Mouse (Mus musculus) retina, postnatal 1 day (tissue): ENCODE data around the gene Sema3f.

ENCODE experiments used
- DNase-seq: peaks from one replicate; pipeline ENCODE4 v3.0.0-alpha.2; 2012

Gene Sema3f

GRCm38 (mm10) chr9:107709697-107710483 lies at the start of gene Sema3f:
Gene Sema3f, minus strand, starts transcription at chr9:107710475.
- DNase-seq, result peak; percentile 93

GRCm38 (mm10) chr9:107759593-107759992 lies 49.3 kb upstream of the Sema3f start:
- no peak for DNase-seq

DNA sequence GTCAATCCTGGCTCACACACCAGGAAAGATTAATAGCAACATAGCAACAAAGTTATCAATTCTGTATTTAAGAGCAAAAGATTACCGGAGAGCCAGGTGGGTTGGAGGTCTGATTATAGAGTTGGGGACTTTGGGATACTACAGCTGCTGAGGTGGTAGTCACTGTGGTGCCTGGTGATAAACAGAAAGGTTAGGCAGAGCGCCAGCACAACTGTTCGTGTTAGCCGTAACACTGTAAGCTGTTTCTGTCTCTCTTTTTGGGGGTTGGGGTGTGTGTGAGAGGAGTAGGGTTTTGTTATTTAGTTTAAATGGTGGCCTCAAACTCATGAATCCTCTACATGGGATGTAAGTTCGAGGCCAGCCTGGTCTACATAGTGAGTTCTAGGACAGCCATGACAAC lies 40.1 kb upstream of the Sema3f start:
- DNase-seq, result no peak

- DNase-seq, result no peak
Observed at GRCm38 (mm10) chr9:107748063-107748462, 37.8 kb upstream of the Sema3f start.

- no peak for DNase-seq
Observed at GRCm38 (mm10) chr9:107747310-107747709, 37.0 kb upstream of the Sema3f start.

- no peak for DNase-seq
Observed at GRCm38 (mm10) chr9:107746679-107747078, 36.4 kb upstream of the Sema3f start.

DNA sequence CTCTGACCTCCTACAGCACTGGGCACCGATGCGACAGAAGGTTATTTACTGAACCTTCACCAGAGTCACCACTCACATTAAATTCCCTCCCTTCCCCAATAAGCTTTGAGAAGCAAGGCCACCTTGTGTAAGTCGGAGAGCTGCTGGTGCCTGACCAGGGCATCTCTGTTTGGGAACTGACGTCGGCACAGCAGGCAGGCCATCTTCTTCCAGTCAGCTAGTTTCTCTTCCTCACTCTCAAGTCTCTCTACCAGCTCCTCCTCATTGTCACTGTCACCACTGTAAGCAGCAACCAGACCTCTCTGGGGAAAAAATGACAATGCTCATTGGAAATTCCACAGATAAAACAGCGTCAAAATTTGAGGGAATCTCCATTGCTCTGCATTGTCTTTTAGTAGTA lies 33.8 kb upstream of the Sema3f start:
- DNase-seq, result no peak

GRCm38 (mm10) chr9:107738841-107739202 lies 28.5 kb upstream of the Sema3f start:
- peak; percentile 62 for DNase-seq

GRCm38 (mm10) chr9:107738020-107738840 lies 28.0 kb upstream of the Sema3f start:
- DNase-seq, result peak; percentile 90

DNA sequence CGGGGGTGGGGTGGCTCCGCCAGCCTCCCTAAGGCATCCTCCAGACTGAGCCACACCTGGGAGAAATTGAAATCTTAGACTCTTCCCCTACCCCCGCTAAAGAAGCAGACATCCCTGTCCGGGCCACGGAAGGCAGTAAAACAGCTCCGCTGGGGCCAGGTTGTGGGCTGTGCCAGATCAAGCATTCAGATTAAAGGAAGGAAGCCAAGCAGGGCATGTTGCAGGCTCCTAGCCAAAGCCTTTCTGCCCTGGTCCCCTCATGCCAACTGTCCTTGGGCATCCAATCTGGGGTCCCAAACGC lies 25.9 kb upstream of the Sema3f start:
- no peak for DNase-seq

GRCm38 (mm10) chr9:107735356-107736184 lies 25.3 kb upstream of the Sema3f start:
- DNase-seq, result peak; percentile 90

DNA sequence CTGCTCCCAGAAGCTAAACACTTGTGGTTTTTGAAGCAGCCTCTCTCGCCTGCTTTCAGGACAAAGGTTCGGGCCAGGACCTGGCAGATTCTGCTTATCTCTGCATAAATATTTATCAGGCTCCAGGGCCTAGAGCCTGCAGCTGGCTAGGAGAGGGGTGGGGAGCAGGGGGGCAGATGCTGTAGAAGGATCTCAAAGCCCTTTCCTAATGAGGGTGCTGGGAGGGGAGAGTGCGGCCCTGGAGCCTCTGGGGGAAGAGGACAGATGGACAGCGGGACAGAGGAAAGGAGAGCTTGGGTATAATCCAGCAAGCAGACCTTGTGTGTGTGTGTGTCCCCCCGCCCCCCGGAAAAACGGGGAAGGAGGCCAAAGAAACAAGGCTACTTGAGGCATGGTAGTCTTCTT lies 24.3 kb upstream of the Sema3f start:
- DNase-seq, result peak; percentile 87

DNA sequence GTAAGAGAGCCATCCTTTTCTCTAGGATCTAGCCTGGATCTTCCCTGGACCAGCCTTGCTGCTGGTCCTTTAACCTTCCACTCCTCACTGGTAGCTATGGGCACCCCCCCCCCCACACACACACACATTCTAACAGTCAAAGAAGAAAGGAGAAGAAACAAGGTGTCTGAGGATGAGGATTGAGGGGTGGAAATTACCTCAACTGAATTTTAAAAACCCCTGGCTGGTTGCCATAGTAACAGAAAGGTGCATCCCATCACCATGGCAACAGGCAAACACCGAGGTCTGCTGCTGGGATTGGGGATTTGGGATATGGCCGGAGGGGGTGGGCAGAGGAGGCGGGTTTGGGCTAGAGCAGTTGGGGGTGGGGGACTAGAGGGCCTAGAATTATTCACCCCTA lies 19.4 kb upstream of the Sema3f start:
- DNase-seq, result peak; percentile 64

- DNase-seq, result peak; percentile 65
Observed at GRCm38 (mm10) chr9:107728919-107729670, 18.8 kb upstream of the Sema3f start.

DNA sequence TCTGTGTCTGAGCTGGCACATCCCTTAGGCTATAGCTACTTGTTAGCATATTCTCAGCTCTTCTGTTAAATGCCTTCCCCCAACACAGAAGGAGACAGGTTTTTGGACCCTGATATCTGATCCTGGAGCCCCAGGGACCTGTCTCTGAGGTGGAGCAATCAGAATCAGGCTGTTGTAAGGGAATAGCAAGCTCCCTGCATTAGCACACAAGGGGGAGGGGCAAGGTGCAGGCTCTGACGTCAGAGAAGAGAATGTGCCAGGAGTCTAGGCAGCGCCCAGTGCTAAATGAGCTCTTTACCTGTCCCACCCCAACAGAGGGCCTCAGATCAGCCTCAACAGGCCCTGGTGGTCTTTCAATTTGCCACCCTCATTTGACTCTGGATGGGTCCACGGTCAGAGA lies 16.8 kb upstream of the Sema3f start:
- peak; percentile 37 for DNase-seq

DNA sequence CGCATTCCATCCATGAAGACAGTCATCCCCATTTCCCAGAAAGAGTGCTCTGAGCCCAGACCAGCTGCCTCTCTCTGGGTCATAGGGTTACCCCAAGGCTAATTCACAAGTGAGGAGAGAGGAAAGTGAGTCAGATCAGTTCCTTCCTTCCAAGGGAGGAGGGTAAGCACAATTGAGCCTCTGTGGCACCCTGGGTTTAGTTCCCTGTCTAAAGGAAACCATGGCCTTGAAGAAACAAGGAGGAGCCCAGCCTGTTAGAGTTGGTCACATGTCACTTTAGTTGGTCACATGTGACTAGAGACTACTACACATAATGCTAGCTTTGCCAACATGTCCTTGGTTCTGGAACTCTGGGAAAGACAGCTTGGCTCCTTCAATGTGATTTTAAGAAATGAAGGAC lies 14.5 kb upstream of the Sema3f start:
- DNase-seq, result no peak

DNA sequence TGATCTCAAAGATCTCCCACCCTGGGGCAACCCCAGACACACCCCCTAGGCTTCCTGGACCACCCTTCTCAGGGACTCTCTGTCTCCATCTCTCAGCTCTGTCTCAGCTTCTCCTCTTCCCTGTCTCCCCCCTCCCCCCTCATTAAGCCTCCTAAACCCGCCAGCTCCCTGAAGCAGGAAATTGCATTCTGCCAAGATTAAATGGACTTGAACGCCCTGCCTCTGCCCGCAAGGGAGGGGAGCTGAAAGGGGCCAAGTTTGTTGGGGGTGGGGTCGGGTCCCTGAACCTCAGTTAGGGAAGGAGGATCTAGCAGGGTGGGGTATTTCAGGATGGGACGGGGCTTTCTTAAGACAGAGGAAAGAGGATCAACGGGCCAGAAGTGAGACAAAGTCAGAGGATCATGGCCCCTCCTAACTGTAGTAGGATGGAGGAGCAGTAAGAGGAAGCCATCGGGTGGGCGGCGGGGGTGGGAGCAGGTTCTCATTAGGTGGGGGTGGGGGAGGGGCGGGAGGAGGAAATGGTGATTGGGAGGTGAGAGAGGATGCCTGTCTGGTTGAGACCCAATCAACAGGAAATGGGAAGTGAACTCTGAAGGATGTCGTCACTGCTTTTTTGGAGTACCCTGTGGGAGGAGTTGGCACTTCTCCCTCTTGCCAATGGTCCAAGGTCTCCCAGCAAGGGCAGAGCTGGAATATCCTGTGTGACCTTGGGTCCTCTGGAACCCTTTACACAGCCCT lies 13.7 kb upstream of the Sema3f start:
- peak; percentile 82 for DNase-seq

DNA sequence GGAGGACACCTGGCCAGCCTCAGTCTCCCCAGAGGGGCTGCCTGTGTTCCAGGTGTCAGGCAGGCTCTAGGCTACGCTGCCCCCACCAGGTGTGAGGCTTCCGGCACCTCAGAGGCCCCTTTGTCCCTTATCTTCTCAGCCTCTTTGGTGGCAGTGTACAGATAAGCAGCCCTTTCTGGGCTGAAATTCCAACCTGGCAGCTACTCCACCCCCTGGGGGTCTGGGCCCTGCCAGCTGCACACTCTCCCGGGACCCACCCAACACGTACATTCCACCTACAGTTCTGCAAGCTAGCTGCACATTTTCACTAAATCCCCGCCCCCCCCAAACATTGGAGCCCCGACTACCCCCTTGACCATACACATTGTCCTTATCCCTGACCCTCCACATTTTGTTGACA lies 13.0 kb upstream of the Sema3f start:
- DNase-seq, result no peak

DNA sequence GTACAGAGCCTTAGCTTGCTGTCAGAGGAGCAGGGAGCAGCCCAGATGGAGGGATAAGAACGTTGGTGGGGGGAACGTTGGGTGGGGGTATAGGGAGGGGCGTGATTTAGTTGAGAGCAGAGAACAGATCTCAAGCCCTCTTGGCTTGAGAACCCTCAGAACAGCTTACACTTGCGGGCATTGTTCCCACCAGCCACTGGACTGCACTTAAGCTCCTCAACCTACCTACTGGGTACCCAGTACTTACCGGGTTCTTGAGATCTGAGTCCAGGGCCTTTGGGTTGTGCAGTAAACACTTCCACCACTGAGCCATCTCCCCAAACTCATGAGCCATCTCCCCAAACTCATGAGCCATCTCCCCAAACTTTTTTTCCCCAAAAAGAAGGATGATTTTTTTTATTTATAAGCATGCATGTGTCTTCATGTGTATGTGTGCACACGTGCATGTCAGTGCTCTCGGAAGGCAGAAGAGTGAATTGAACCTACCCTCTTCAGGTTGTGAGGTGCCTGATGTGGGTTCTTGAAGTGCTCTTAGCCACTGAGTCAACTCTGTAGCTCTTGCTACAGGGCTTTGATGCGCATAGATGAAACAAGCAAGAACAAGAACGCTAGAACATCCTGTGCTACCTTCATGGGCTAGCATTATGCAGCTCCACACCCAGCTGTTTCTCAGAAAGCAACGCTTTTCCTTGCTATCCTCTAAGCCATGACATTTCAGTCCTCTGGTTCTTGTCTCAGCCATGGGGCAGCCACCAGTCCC lies 8.7 kb upstream of the Sema3f start:
- DNase-seq, result peak; percentile 36

DNA sequence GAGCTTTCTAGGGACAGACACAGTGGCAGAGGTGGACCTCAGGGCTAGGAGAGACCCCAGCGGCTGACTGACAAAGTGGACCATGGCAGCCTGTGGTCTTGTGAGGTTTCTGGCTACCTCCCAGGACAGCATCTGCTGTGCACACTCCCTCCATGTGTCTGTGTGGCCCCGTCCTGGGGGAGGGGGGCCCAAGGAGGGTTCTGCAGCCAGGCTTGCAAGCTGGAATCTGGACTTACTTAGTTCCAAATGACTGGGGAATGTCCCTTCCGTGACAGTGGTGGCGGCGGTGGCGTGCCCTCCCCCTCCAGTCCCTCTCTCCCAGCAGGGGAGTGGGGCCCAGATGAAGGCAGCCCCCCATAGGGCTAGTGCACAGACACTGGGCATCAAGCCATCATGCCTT lies 6.7 kb upstream of the Sema3f start:
- DNase-seq, result peak; percentile 78

DNA sequence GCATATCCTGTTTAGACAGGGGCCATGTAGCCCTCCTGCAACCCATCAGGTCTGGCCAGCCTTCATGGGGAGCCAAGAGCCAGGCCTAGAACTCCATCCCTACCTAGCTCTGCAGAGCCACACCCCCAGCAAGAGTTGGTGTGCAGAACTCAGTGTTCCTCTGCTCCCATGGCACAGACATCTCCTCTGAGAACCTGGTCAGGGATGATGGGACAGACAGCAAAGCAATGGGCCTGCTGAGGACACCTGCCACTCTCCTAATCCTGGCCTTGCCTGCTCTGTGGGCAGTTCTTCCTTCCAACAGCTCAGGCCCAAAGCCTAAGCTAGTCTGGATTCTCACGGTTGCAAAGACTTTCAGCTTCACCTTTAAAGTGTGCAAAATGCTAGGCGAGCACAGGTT lies 5.4 kb upstream of the Sema3f start:
- DNase-seq, result no peak
